Mouse (Mus musculus) heart, postnatal 36 days (tissue): ENCODE results near the gene H2afy2. TPM values are rescaled to one million over a fixed set of nuclear protein-coding genes. Genes with fewer than 3 reads are reported as not detected.
A peak's percentile ranks its signal among the peaks of the same experiment; 100 is the strongest.

ENCODE experiments used
- DNase-seq, 2 experiments: peaks; one replicate each; pipeline ENCODE4 v3.0.0; 2021 to 2022
- intact Hi-C: fragments of 180-260 bp; cut with DNase I; formaldehyde crosslinking; loops from one replicate; pipeline ENCODE4 v1.15.1; 2025
- total RNA-seq, 2 experiments: library from RNA; stranded (reverse); gene quantifications; 2 replicates each; pipeline ENCODE4 v1.2.3; 2021

Gene H2afy2
- total RNA-seq: 1 to 10 TPM; 3.6 to 5.7 TPM

DNA sequence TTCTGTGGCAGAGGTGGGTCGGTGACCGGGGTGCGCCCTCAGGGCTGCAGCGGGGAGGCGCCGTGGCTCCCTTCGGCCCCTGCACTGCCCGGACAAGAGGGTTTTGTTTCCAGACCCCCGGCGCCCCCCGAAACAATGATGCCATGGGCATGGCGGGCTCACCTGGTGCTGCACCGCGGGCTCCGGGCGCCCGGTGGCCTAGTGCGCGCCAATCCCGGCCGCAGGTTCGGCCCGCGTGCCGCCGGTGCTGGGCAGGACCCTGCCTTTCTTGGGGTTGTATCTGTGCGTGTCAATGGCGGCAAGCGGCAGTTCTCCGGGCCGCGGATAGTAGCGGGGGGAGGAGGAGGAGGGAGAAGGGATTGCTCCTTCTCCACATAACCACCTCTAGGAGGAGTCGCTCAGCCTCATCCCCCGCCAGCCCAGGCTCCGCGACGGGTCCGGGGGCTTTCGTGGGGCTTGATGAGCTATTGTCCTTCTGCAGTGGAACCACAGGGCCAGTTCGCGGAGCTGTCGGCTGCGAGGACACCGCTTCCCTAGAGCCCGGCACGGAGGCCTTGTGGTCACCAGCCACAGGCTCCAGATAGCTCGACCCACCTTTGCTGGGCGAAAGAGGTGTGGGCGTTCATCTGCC is at the start of gene H2afy2:
Gene H2afy2, minus strand, starts transcription at position 527 of the 631 bp plus-strand sequence.
- intact Hi-C loops: no loop called here
- DNase-seq: peak; percentile 51 to 61

DNA sequence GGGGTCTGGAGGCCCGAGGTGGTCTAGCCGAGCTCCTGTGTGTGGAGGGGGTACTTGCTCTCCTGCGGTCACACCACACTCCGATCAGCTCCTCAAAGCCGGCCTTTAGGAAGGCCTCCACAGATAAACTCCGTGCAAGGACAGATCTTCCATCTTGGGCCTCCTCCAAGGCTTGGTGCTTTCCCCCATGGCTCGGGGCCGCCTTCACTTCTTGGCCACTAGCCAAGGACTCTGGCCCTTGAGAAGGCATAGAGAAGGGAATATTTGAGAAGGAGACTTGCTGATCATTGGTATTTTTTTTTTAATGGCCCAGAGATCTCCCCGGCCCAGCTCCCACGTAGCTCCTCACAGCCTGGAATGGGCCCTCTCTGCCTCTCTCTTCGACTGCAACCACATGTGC is 48.8 kb upstream of the H2afy2 start:
- intact Hi-C loops: no loop called here
- no peak for DNase-seq

DNA sequence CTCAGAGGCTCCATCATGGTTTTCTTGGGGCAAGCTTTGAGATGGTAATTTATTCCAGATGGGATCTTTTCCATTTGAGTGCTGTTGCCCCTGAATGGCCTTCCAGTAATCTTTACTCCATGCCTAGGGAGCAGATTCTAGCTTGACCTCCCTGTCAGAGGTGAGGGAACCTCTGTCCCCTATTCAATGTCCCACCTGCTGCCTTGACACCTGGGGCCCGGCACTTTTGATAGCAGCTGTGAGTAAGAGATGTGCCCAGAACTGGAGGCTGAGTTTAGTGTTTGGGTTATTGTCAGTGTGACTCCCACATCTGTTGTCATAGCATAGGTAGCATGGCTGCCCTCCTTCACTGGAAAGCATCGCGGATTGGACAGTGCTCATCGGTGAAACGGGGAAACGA is 47.8 kb upstream of the H2afy2 start:
- intact Hi-C loops: no loop called here
- DNase-seq: no peak

DNA sequence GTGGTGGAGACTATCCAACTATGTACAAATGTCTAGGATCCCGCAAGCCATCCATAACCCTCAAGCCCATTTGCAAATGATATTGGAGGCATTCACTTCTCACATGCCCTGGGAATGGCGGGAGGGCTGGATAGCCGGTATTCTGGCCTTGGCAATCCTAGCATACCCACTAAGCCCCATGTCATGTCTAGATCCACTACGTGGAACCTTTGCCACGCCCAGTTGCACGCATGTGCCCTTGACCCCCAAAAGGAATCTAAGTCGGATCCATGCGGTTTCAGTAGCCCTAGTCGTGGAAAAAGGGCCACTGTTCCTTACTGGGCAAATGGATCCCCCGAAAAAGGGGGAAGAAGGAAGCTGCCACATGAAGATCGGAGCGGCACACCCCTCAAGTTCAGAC is 47.3 kb upstream of the H2afy2 start:
- intact Hi-C loops: no loop called here
- DNase-seq: no peak

DNA sequence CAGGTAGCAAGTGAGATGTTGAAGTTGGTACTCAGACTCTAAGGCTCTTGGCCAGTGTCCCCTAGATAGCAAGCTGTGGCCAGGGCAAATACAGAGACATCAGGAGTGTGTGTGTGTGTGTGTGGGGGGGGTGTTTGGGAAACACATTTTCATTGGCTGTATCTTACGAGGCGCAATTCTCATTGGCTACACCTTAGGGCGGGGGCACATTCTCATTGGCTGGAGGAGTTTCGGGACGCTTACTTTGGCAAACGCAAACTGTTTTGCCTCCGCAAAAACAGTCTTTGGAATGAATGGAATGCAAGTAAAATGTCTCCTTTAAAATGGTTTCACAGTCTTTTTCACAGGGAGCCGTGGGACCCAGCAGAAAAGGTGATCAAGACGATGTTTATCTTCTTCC is 46.9 kb upstream of the H2afy2 start:
- DNase-seq: no peak
- intact Hi-C loops: no loop called here

DNA sequence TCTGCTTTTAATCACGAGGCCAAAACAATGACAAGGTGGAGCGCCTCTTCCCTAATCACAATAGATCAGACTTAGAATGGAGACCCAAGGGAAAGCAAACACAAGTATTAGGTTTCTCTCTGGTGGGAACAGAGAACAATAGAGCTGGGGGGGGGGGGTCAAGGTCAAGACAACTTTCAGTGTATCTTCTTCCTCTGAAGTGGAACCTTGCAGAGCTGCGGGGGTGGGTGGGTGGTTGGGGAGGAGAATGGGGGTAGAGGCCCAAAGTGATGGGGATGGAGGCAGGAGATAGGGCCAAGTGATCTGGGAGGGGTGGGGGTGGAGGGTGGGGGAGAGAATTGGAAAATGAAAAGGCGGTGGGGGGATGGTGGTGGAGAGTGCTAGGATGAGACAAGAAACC is 45.1 kb upstream of the H2afy2 start:
- intact Hi-C loops: no loop called here
- no peak for DNase-seq

DNA sequence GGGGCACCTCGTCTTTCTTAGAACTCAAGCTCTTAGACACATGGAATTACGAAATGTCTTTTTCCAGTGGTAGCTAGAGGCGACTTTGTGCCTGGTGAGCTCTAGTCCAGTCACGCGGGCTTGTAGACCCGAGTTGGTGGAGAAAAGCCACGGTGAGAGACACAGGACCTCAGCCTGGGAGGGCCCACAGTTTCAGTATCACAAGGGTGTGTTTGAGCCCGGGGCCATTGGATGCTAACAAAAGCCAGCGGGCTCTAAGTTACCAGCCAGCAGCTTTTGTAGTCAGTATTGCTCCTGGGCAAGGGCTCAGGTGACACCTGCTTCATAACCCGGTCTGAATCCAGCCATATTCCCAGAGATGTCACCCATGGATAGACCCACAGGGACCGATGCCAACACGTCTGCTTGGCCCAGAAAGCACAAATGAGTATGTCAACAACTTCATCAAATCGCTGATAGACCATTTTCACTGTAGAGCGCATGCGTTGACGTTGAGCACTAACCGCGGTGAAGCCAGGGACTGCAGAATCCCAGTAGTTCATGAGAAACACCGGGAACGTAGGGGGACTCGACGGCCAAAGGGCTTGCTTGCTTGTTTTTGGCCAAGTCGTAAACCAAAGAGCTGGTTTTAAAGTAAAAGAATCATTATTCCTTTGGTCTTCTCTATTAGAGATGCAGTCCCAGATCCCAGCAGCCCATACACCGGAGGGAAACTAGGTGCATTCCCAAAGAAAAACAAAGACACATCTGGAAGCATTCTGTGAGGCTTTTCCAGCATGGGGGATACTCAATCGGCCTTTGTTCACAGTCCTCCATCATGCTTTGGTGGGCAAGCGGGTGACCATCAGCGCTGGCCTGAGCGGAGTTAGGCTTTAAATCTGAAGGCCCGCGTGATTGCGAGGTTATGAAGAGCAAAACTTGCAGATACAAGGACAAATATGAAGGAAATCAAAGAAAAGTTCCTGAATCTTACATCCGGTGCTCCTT is 44.3 kb upstream of the H2afy2 start:
- no peak for DNase-seq
- intact Hi-C loops: no loop called here

DNA sequence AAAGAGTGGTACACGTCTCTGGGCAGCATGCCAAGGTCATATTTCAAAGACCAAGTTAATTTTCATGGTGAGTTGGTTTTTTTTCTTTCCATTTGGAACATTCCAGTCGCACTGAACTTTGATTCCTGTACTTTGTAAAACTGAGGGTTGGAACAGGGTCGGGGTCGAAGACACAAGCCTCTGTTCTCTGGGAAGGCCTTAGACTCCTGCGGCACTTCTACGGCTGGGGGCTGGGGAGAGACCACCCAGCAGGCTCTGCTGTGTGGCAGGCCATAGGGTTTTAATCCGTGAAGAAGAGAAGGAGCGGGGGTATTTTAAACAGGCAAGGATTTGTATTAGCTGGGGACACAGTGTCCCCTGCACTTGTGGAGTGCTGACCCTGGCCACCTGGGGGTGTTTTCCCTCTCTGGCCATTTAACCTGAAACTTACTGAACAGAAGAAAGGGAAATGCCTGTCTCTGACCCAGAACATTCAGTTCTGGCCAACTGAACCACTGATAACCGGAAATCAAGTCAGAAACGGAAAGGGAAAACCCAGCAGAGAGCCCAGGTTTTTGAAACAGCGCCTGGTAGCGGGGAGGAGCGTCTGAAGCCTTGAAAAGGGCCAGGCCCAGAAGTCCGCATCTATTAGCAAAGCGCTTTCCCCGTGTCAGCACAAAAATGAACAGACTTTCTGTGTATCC is 42.9 kb upstream of the H2afy2 start:
- no peak for DNase-seq
- intact Hi-C loops: no loop called here

DNA sequence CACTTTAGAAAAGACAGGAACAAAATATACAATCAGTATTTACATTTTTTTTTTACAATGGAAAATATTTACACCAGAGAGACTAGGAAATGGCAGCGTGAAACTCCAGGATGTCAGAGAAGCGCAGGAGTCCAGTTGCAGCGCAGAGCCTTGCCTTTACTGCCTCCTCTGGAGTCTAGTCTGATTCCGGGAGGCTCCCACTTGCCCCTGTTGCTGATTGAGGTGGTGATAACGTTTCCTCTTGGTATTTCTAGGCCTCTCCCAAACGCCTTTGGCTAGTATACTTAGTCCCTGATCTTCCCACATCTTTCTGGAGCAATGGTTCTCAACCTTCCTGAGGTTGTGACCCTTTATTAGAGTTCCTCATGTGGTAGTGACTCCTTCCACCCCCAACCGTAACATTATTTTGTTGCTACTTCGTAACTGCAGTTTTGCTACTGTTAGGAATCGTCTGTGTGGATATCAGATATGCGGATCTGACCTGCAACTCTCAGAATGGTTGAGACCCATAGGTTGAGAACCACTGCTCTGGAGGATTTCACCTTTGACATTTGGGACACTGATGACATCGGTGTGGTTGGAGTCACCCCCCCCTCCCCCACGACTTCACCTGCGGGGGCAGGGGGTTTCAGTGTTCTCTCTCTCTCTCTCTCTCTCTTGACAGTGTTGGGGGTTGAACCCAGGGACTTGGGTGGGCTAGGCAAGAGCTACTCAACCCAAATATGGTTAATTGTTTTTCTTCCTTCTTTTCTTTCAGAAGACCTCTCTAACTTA is 42.2 kb upstream of the H2afy2 start:
- intact Hi-C loops: no loop called here

DNA sequence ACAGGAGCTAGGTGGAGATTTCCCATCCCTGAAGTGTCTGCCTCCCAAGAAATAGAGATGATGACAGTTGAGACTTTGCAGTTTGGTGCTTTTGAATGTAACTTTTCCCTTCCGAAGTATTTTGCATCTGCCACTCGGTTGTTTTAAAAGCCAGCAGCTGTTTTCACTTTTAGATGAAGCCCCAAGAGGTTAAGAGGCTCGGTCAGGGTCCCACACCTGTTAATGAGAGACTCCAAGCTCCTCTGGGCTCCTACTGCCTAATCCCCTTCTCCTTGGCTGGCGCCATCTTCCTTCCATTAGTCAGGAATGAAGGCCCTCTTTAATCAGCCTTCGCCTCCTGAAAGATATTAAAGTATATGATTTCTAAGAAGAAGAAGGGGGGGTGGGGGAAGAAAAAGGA is 41.6 kb upstream of the H2afy2 start:
- DNase-seq: no peak
- intact Hi-C loops: no loop called here

More for the DNA sequence above, 42.2 kb upstream of the H2afy2 start:
- no peak for DNase-seq

DNA sequence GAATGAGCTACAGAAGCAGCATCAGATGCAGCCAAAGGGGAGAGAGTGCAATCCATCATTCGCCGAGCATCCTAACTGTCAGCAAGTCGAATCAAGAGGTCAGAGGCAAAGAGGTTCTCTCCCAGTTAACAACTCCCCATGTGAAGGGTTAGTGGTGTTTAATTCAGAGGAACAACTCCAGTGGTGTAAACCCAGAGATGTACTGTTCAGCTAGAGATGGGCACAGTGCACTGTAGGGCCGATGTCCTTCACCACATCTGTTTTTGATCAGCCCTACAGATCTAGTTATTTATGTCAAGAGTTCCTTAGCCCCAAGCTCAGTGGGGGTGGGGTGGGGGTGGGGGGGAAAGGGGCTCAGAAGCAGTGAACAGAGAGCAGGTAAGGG is 39.8 kb upstream of the H2afy2 start:
- DNase-seq: no peak
- intact Hi-C loops: no loop called here

DNA sequence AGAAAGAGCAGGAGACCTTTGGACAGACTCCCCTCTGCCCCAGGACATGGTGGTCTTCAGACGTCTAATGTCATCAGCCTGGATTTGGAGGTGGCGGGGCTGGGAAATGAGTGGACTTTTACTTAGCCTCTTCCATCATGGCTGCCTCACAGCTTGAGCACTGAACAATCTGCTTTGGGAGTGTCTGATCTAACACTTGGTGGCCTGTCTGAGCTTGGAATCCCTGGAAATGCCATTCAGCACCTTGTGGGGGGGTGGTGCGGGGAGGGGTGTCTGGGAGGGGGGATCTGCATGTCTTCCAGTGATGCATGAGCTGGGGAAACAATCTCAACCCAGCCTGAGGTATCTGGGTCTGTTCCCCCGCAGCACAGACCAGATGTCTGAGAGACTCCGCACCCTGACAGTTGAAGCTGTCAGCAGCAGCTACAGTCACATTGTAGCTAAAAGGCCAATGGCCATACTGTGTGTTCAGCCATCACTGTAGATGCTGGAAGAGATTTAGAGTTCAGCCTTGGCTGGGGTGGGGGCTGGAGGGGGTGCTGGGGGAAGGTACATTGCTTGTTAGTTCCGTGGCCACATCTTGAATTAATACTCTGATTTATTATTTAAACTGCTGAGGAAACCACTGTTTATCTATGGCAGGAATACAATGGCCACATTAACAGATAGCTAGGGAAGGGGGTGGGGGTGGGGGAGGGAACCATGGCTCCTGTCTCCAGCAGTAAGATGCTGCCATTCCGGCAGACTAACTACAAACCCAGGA is 39.2 kb upstream of the H2afy2 start:
- intact Hi-C loops: no loop called here
- no peak for DNase-seq

DNA sequence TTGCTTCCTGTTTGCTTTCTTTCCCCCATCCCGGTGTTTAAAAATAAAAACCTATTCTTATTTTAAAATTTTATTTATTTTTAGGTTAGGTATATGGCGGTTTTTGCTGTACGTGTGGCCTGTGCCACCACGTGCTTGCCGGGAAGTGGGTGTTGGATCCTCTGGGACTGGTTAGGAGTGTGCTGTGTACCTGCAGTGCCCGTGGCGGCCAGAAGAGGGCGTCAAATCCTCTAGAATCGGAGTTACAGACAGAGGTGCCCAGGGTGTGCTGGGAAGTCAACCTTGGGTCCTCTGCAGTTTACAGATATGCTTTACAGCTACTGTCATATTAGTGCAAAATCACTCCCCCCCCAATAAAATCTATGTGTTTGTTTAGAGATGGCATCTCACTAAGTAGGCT is 36.1 kb upstream of the H2afy2 start:
- no peak for DNase-seq
- intact Hi-C loops: no loop called here

DNA sequence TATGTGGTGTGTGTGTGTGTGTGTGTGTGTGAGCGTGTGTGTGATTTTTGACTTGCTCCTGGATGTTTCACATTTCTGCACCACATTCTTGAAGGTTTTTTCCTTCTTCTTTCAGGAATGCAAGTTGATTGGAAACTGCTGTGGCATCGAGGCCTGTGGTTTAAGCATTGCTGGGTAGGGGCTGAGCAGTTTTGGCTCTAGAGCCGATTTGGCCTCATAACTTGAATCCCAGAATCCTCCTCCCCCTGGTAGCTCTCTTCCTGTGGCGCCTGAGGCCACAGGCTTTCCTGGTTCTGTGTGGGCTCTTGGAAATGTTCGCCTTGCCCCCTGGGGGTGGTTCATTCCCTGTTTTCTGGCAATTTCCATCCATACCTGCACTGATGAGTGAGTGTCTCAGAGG is 28.0 kb upstream of the H2afy2 start:
- no peak for DNase-seq
- intact Hi-C loops: no loop called here

DNA sequence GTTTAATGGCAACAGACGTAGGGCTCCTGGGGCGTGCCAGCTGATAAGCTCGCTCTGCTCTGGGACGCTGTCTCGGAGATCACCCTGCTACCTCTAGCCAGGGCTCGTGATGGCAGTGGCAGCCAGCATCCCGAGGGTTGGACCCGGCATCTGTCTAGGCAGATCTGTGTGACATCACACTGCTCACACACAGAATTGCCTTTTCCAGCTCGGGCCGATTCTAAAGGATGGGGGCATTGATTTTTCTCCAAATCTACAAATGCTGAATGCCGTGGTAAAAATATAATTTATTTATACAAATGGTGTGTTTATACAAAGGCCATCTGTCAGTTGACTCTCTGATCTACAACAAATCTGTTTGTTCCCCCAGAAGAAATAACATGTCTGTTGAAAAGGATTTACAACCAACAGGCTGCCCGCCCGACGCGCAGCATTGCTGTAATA is 14.2 kb upstream of the H2afy2 start:
- intact Hi-C loops: no loop called here

DNA sequence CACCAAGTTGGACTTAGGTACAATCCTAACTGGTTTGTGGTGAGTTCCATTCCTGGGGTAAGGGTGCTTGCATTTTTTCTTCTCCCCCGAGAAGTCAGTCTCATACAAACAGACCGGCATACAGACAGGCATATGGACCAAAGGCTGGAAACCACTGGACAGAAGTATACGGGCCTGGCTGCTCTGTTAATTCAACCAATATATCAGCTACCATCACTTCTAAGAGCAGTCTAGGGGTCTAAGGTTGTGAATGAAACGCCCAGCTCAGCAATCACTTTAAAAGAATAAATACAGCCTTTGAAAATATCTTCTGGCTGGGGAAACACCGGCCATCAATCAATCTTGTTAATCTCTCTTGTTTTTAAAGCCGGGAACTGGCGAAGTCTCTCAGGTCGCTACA is 11.5 kb upstream of the H2afy2 start:
- intact Hi-C loops: no loop called here
- DNase-seq: no peak

More for the DNA sequence above, 14.2 kb upstream of the H2afy2 start:
- no peak for DNase-seq

DNA sequence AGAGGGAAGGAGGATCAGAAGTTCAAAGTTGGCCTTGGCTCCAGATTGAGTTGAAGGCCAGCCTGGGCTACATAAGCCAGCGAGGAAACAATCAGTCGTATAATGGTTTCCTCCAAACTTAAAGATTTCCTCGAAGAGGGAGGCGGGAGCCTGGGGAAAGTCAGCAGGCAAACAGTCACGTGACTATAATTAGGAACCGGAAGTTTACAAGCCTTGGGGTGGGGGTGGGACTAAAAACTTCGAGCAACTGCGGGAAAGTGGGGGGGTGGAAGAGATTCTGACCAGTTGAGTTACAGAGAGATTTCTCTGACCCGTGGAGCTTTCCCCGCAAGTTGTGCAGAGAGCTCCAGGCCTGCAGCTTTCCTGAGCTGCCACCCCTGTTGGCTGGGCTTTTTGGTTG is 11.0 kb upstream of the H2afy2 start:
- intact Hi-C loops: no loop called here
- no peak for DNase-seq

DNA sequence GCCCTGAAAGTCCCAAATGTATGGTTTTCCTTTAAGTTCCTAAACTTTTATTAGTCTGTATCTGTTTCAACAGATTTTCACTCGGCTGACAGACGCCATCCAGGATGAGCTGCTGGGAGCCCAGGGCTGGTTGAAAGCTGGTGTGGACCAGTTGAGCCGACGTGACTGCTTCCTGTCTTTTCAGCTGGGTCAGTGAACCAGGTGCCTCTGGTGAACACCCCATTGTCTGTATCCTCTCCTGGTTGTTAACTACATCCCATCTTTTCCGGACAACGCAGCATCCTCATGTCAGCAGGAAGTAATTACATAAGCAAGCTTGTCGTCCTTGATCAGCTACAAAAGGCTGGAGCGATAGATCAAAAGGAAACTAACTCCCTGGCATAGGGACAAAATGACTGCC is 9.1 kb upstream of the H2afy2 start:
- no peak for DNase-seq
- intact Hi-C loops: no loop called here

DNA sequence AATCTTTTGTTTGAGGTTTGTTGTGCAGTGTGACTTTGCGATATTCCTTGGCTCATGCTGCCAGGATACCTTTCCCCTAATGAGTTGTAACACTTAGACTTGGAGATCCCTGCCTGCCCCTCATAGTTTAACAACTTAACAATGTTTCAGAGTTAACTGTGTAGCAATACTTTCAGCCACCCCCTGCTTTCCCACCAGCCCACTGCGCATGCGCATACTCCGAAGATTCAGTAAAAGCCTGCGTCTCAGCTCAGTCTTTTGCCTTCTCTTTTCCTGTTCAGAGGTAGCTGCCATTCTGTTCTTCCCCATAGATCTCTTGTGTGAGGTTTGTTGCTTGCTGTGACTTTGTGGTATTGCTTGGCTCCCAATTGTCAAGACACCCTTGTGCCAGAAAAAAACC is 4.6 kb upstream of the H2afy2 start:
- intact Hi-C loops: no loop called here
- no peak for DNase-seq
